Mouse (Mus musculus) kidney, embryonic 16.5 days (tissue): ENCODE measurements around the gene Cdr2l. TPM values are rescaled to one million over a fixed set of nuclear protein-coding genes. Genes with fewer than 3 reads are reported as not detected.

Experiments used
- ATAC-seq: fragments of 200-750 bp; cut with Nextera tagmentation; 2 replicates; pipeline ENCODE4 v1.8.0; 2017; ENCODE audit warnings: moderate TSS enrichment; ENCODE audit not compliant: low FRiP score, low TSS enrichment
- H3K27ac ChIP-seq: fragments of 300-500 bp; sonication (generic); 2 replicates; pipeline ENCODE4 v1.5.1; 2014; ENCODE audit warnings: low read length
- H3K27me3 ChIP-seq: fragments of 300-500 bp; sonication (generic); 2 replicates; pipeline ENCODE4 v1.6.1; 2014; ENCODE audit warnings: low read length, control low read depth, mixed read lengths; ENCODE audit not compliant: insufficient read depth
- H3K36me3 ChIP-seq: fragments of 300-500 bp; sonication (generic); 2 replicates; pipeline ENCODE4 v1.6.1; 2014; ENCODE audit warnings: low read length, control low read depth, mixed read lengths; ENCODE audit not compliant: insufficient read depth
- H3K4me1 ChIP-seq: fragments of 300-500 bp; sonication (generic); 2 replicates; pipeline ENCODE4 v1.6.1; 2014; ENCODE audit warnings: low read length, control low read depth, mixed read lengths; ENCODE audit not compliant: insufficient read depth
- H3K4me2 ChIP-seq: fragments of 300-500 bp; sonication (generic); replicated peaks from 2 replicates; pipeline ENCODE4 v1.6.1; 2014; ENCODE audit warnings: low read depth, low read length
- H3K4me3 ChIP-seq: fragments of 300-500 bp; sonication (generic); 2 replicates; pipeline ENCODE4 v1.5.1; 2014; ENCODE audit warnings: mild to moderate bottlenecking, low read length
- H3K9ac ChIP-seq: fragments of 300-500 bp; sonication (generic); replicated peaks from 2 replicates; pipeline ENCODE4 v1.6.1; 2014; ENCODE audit warnings: low read length
- H3K9me3 ChIP-seq: fragments of 300-500 bp; sonication (generic); 2 replicates; pipeline ENCODE4 v1.6.1; 2016; ENCODE audit warnings: low read length, control low read depth
- WGBS: fragments of 180-500 bp; shearing (Covaris S2); extraction: QIAGEN DNeasy Blood & Tissue Kit; methylation state at CpG from one replicate; pipeline ENCODE4 v1.1.7; 2014; 5-methylcytosine and 5-hydroxymethylcytosine counted together
- polyA plus RNA-seq: library from polyadenylated mRNA; unstranded; fragments of >200 nt; fragmentation: Nextera tagmentation; extraction: Ambion mirVana; gene quantifications from 2 replicates; pipeline ENCODE4 v1.2.1, GENCODE M21; 2015

The Cdr2l gene
- polyA plus RNA-seq, 1 experiment from 2014 or later, result 7.9 TPM

GRCm38 (mm10) chr11:115432814-115433213 is 51.1 kb downstream of the Cdr2l start:
- Histone ChIP-seq H3K9me3 (no peaks in the 10 kb centered on the region), H3K36me3 (peaks cover 37% of the 10 kb centered on the region), H3K4me3 (no peak overlapping the region), H3K9ac (0 out of 2 replicates have a peak overlapping the region, but pooled peaks have one; percentile 15), H3K27me3 (no peaks in the 10 kb centered on the region), H3K4me1 (peaks cover 18% of the 10 kb centered on the region), H3K27ac (peak overlapping the region; percentile 51), H3K4me2 (no peak overlapping the region)
- no peak for ATAC-seq
- 80% methylated on average over 4 of the region's 4 CpGs for WGBS

- ATAC-seq, result no peak
- H3K36me3 ChIP-seq, result peaks cover 37% of the 10 kb centered on the region
- no peaks in the 10 kb centered on the region for H3K9me3 ChIP-seq
- peaks cover 15% of the 10 kb centered on the region for H3K4me1 ChIP-seq
- no peak overlapping the region for H3K4me2 ChIP-seq
- H3K9ac ChIP-seq, result no peak overlapping the region
- H3K27ac ChIP-seq, result peak overlapping the region; percentile 51
- 72% methylated on average over 6 of the region's 6 CpGs for WGBS
- no peak overlapping the region for H3K4me3 ChIP-seq
- no peaks in the 10 kb centered on the region for H3K27me3 ChIP-seq
These were observed 51.6 kb downstream of the Cdr2l start for GRCm38 (mm10) chr11:115433342-115433741.

DNA sequence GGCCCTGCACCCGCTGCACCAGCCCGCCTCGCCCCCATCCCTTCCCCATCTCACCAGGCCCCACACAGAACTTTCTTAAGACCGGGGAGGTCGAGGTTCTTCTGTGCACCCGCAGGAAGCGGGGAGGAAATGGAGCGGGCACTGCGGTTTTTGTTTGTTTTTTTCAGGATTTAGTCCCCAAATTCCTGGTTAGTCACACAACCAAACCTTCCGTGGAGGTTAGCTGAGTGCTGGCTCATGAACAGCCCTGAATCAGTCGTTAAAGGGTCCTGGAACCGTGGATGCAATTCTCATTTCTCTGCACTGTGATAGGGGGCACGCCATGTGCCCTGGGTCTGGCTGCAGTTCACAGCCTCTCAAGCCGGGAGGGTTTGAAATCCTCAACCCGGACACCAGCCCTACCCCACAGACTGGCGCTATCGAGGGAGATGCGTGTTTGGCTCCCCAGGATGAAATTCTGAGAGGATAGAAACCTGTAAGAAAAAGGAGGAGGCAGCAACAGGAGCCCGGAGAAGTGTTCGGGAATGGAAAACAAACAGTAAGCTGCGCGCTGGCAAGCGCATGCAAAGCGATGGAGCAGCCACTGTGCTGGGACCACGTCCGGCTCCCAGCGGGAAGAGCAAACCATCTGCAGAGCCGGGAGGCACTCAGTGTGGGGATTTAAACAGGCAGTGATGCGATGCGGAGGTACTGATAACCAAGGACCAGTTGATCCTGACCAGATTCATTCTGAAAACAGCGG is 54.1 kb downstream of the Cdr2l start:
- H3K4me3 ChIP-seq, result peak overlapping the region; percentile 43
- H3K9me3 ChIP-seq, result peaks cover 4% of the 10 kb centered on the region; the same call in 1 of the 2 replicates
- peaks cover 15% of the 10 kb centered on the region for H3K4me1 ChIP-seq
- H3K36me3 ChIP-seq, result peaks cover 14% of the 10 kb centered on the region
- H3K27ac ChIP-seq, result peak overlapping the region; percentile 65
- H3K27me3 ChIP-seq, result no peaks in the 10 kb centered on the region
- 6% methylated on average over 31 of the region's 31 CpGs for WGBS
- peak; percentile 50; the same call in 1 of the 2 replicates for ATAC-seq
- H3K4me2 ChIP-seq, result peak overlapping the region; percentile 65
- H3K9ac ChIP-seq, result peak overlapping the region; percentile 69

- peaks cover 15% of the 10 kb centered on the region for H3K4me1 ChIP-seq
- no peaks in the 10 kb centered on the region for H3K27me3 ChIP-seq
- ATAC-seq, result no peak
- no peaks in the 10 kb centered on the region for H3K36me3 ChIP-seq
- peaks cover 4% of the 10 kb centered on the region; the same call in 1 of the 2 replicates for H3K9me3 ChIP-seq
- H3K4me2 ChIP-seq, result no peak overlapping the region
- no peak overlapping the region for H3K4me3 ChIP-seq
- 72% methylated on average over 5 of the region's 5 CpGs for WGBS
- no peak overlapping the region for H3K9ac ChIP-seq
- H3K27ac ChIP-seq, result no peak overlapping the region
These were observed 55.9 kb downstream of the Cdr2l start for GRCm38 (mm10) chr11:115437571-115438122.

DNA sequence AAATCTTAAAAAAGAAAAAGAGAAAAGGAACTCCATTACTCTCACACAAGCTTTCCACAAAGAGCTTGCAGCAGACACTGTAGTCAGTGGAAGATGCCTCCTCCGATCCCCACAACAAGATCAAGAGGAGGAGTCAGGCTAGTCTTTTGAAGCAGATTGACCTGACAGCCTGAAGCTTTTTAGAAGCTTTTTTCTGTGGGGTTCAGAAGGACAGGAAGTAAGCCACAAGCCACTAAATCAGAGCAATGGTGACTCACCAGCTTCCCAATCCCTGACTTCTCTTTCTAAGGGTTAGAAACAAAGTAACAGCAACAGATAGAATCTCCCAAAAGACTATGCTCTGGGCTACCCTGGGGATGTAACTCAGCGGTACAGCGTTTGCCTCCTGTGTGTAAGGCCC is 57.6 kb downstream of the Cdr2l start:
- ATAC-seq, result no peak
- Histone ChIP-seq H3K4me3 (no peak overlapping the region), H3K36me3 (no peaks in the 10 kb centered on the region), H3K9me3 (peaks cover 4% of the 10 kb centered on the region; the same call in 1 of the 2 replicates), H3K9ac (no peak overlapping the region), H3K4me2 (no peak overlapping the region), H3K4me1 (peaks cover 15% of the 10 kb centered on the region), H3K27ac (no peak overlapping the region), H3K27me3 (no peaks in the 10 kb centered on the region)
- 58% methylated on average over 3 of the region's 3 CpGs for WGBS

DNA sequence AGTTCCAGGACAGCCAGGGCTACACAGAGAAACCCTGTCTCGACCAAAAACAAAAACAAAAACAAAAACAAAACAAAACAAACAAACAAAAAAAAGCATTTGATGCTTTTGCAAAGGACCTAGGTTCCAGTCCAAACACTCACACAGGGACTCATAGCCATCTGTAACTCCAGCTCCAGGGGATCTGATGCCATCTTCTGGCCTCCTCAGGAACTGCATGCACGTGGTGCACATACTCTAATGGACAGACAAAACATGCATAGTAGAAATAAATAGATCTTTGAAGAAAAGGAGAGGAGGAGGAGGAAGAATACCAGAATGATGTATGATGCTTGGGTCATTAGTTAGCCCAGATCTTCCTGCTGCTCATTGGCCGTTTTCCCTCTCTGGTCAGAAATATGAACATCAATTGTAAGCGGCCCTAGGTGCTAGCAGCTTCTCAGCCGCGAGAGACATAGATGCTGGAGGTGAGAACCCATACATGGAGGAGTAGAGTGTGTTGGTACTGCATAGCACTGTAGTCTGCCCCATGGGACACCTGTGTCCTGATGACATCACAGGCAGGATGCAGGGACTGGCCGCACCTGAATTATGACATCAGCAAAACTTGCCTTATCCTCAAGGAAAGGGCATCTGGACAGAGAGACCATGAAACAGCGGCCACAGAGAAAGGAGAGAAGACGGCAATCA is 58.3 kb downstream of the Cdr2l start, which contains the start of gene Trim80:
Gene Trim80 (plus strand): TSS at position 640 of the 690 bp plus-strand sequence.
- Histone ChIP-seq H3K4me2 (no peak within 1 kb of the TSS), H3K9me3 (peaks cover 4% of the 10 kb centered on the region; the same call in 1 of the 2 replicates), H3K4me3 (no peak within 1 kb of the TSS), H3K36me3 (no peaks in the 10 kb centered on the region), H3K9ac (no peak within 1 kb of the TSS), H3K27me3 (no peaks in the 10 kb centered on the region), H3K4me1 (peaks cover 15% of the 10 kb centered on the region), H3K27ac (no peak within 1 kb of the TSS)
- no peak for ATAC-seq
- WGBS, result 96% methylated on average over 9 of the region's 9 CpGs

GRCm38 (mm10) chr11:115441417-115441816 is 59.7 kb downstream of the Cdr2l start:
- no peak overlapping the region for H3K27ac ChIP-seq
- no peaks in the 10 kb centered on the region for H3K36me3 ChIP-seq
- H3K4me3 ChIP-seq, result no peak overlapping the region
- no peak for ATAC-seq
- H3K4me1 ChIP-seq, result peaks cover 4% of the 10 kb centered on the region
- WGBS, result 54% methylated on average over 15 of the region's 15 CpGs
- H3K27me3 ChIP-seq, result no peaks in the 10 kb centered on the region
- H3K9me3 ChIP-seq, result peaks cover 4% of the 10 kb centered on the region; the same call in 1 of the 2 replicates
- no peak overlapping the region for H3K9ac ChIP-seq
- no peak overlapping the region for H3K4me2 ChIP-seq

Other genes with a start within 250 kb of the Cdr2l start
- gene Cd300lf, start 247.9 kb upstream of the Cdr2l start, polyA plus RNA-seq, result 0.52 and 0.53 TPM in 2 replicates
- 165 and 170 TPM in 2 replicates for gene Slc9a3r1, start 218.6 kb upstream of the Cdr2l start, polyA plus RNA-seq
- 11.7 and 13.8 TPM in 2 replicates for gene Tmem104, start 194.4 kb upstream of the Cdr2l start, polyA plus RNA-seq
- gene Nat9, start 194.1 kb upstream of the Cdr2l start, polyA plus RNA-seq, result 28.0 and 29.7 TPM in 2 replicates
- gene Grin2c, start 114.7 kb upstream of the Cdr2l start, polyA plus RNA-seq, result not detected in 2 replicates
- 20.0 and 23.6 TPM in 2 replicates for gene Fdxr, start 104.9 kb upstream of the Cdr2l start, polyA plus RNA-seq
- gene Fads6, start 84.3 kb upstream of the Cdr2l start, polyA plus RNA-seq, result 0.40 and 0.42 TPM in 2 replicates
- 0.64 TPM in 1 of 2 replicates, not detected in the other for gene Otop2, start 74.8 kb upstream of the Cdr2l start, polyA plus RNA-seq
- gene Ush1g, start 59.9 kb upstream of the Cdr2l start, polyA plus RNA-seq, result 0.05 TPM in 1 of 2 replicates, not detected in the other
- gene Otop3, start 47.2 kb upstream of the Cdr2l start, polyA plus RNA-seq, result not detected in 2 replicates
- gene Hid1, start 14.2 kb upstream of the Cdr2l start, polyA plus RNA-seq, result 7.9 and 8.6 TPM in 2 replicates
- gene Mrpl58, start 21.8 kb downstream of the Cdr2l start, polyA plus RNA-seq, result 195 and 203 TPM in 2 replicates
- gene Atp5h, start 38.0 kb downstream of the Cdr2l start, polyA plus RNA-seq, result 942 and 981 TPM in 2 replicates
- 4.7 and 4.8 TPM in 2 replicates for gene Kctd2, start 38.2 kb downstream of the Cdr2l start, polyA plus RNA-seq
- 0.12 and 0.35 TPM in 2 replicates for gene Trim80, start 58.6 kb downstream of the Cdr2l start, polyA plus RNA-seq
- 28.4 and 31.5 TPM in 2 replicates for gene Slc16a5, start 80.6 kb downstream of the Cdr2l start, polyA plus RNA-seq
- gene Armc7, start 93.8 kb downstream of the Cdr2l start, polyA plus RNA-seq, result 9.0 and 10.5 TPM in 2 replicates
- 77.6 and 82.1 TPM in 2 replicates for gene Nt5c, start 109.9 kb downstream of the Cdr2l start, polyA plus RNA-seq
- 457 and 461 TPM in 2 replicates for gene Jpt1, start 132.5 kb downstream of the Cdr2l start, polyA plus RNA-seq
- 939 and 944 TPM in 2 replicates for gene Sumo2, start 154.4 kb downstream of the Cdr2l start, polyA plus RNA-seq
- 180 and 184 TPM in 2 replicates for gene Nup85, start 182.5 kb downstream of the Cdr2l start, polyA plus RNA-seq
- gene Mrps7, start 222.0 kb downstream of the Cdr2l start, polyA plus RNA-seq, result 101 and 103 TPM in 2 replicates
- gene Gga3, start 222.1 kb downstream of the Cdr2l start, polyA plus RNA-seq, result 24.5 and 26.8 TPM in 2 replicates
- 42.8 and 47.1 TPM in 2 replicates for gene Mif4gd, start 231.1 kb downstream of the Cdr2l start, polyA plus RNA-seq
- 51.0 and 56.1 TPM in 2 replicates for gene Slc25a19, start 246.4 kb downstream of the Cdr2l start, polyA plus RNA-seq